Mouse (Mus musculus) hematopoietic stem cell, adult 5-6 weeks (primary cell): ENCODE measurements around the gene Raf1. TPM values are rescaled to one million over a fixed set of nuclear protein-coding genes. Genes with fewer than 3 reads are reported as not detected.
"Not testable (repeated sequence)": the region's sequence is repeated elsewhere in the genome, so short reads cannot be mapped to it uniquely, and the experiment has no call there.

ENCODE experiments used
- ATAC-seq, 2 experiments: fragments of 125-278 bp in 1 of 2; replicated peaks in 1 of 2; 2 replicates each; pipeline ENCODE4 v1.8.0; 2016 to 2017; ENCODE audit warnings: inconsistent platforms in 2 of 2, mild to moderate bottlenecking in 2 of 2, moderate number of reproducible peaks in 2 of 2, low read depth in 1 of 2, moderate TSS enrichment in 1 of 2; ENCODE audit not compliant: low FRiP score in 2 of 2, poor library complexity in 2 of 2, severe bottlenecking in 2 of 2, insufficient read depth in 1 of 2, low TSS enrichment in 1 of 2
- total RNA-seq: library from RNA; stranded (forward); fragments of 172-1452, 232-1000 nt; gene quantifications from 2 replicates; pipeline ENCODE4 v1.2.3, GENCODE M21; 2017

Gene Raf1
- total RNA-seq, 1 experiment from 2014 or later = 90.6 TPM

DNA sequence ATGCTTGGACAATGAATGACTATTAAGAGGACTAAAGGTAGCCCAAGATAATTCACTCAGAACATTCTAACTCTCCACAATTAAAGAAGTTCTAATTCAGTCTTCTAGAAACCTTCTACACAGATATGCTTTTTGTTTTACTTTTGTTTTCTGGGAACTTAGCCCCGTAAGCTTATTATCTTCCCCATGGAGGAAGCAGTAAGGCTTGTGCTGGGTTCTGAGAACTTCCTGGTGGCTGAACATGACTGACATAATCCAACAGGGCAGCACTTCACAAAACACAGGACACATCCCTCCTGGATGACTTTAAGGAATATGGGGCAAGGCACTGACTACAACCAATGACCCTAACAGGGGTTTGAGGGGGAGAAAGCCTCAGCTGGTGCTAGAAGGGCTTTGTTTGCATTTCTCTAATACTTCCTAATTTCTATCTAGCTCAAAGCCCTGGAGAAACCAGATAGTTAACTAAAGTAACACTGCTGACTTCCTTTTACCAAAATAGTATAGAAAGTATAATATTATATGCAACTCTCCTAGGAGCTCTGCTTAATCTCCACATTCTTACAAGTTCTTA lies 26.6 kb downstream of the Raf1 start:
- ATAC-seq = peak; percentile 47 to 49

DNA sequence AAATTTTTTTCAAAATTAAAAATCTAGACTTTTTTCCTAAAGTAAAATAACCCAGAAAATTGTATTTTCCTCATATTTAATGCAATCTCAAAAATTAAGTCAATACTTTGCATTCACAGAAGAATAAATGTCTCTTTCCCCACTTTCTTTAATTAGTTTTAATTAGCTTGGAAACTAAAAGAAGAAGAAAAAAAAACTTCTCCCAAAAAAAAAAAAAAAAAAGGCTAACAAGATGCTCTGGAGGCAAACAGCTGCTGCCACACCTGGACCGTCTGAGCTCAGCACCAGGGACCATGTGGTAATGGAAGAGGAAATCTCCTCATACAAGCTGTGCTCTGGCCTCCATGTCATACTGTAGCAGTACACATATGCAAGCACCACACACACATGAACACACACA lies 33.1 kb downstream of the Raf1 start:
- ATAC-seq = no peak

GRCm38 (mm10) chr6:115638188-115638587 lies 38.2 kb downstream of the Raf1 start:
- not testable (repeated sequence) for ATAC-seq

GRCm38 (mm10) chr6:115634015-115634414 lies 42.4 kb downstream of the Raf1 start:
- no peak for ATAC-seq

- ATAC-seq = no peak
Measured at GRCm38 (mm10) chr6:115631056-115631795, 45.2 kb downstream of the Raf1 start.

DNA sequence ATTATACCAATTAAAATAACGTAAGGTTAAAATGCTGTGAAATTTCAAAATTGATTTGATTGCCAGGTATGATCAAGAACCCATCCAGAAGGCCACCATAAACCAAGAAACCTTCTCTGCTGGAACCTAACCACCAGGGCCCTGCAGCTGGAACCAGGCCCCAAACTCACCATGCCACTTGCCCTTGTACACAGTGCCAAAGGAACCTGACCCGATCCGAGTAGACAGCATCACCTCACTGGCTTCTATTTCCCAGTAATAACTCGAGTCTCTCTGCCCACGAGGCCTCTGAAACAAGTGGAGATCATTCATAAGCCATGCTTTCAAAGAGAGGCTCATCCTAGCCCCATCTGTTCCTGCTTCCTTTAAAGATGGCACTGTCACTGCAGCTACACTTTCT lies 50.3 kb downstream of the Raf1 start:
- no peak for ATAC-seq

DNA sequence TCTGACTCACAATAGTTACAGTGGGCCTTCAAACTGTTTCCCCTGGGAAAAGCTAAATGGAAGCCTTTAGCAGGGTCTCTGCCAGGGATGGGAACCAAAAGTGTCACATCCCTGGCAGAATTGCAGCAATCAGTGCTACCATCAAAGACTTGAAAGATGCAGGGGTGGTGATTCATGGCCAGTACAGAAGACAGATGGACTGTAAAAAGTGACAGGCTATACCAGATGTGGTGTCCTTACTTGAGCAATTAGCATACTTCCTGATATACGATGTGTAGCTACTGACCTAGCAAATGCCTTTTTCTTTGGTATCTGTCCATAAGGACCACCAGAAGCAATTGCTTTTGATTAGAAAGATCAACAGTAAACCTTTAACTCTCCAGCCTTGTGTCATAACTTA lies 55.5 kb downstream of the Raf1 start:
- no peak for ATAC-seq

- ATAC-seq = peak; percentile 78 to 85
Measured at GRCm38 (mm10) chr6:115619818-115620217, 56.6 kb downstream of the Raf1 start.

DNA sequence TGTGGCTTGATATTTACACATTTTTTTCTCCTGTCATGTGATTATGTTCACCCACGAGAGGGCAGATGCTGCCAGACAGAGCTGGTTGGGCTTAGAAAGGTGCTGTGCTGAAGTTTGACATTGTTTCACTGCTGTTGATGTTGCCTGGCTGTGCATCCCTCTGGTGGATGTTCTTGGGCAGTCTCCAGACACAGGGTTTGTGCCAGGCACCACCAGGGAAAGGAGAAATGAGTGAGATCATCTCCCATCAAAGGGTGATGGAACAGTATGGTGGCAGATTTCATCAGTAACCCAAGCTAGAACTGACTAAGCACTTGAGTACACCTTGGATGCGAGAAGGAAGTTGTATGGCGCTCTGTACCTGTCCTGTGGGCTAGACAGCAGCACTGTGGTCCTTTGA lies 60.5 kb downstream of the Raf1 start:
- no peak for ATAC-seq

DNA sequence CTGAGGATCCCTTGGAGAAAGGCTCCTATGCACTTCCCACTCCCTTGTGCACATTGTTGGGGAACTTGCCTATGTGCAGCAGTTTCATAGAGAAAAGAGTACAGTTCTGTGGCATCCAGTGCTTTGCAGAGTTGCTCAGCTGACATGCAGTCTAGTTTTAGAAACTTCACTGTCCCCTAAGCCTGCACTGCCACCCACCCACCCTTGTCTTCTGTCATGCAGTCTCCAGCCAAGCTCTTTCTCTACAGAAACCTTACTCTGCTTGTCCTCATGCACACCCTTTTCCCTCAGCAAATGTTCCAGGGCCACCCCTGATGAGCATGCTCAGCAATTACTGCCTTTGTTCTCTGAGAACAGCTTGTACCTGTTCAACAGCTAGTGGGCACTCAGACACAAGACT lies 62.6 kb downstream of the Raf1 start:
- ATAC-seq = no peak

- ATAC-seq = no peak
Measured at GRCm38 (mm10) chr6:115610301-115610700, 66.1 kb downstream of the Raf1 start.

GRCm38 (mm10) chr6:115609121-115609520 lies 67.3 kb downstream of the Raf1 start:
- ATAC-seq = peak; percentile 46 to 59; a peak in 3 of 4 replicates

- no peak for ATAC-seq
Measured at GRCm38 (mm10) chr6:115607429-115607828, 69.0 kb downstream of the Raf1 start.

DNA sequence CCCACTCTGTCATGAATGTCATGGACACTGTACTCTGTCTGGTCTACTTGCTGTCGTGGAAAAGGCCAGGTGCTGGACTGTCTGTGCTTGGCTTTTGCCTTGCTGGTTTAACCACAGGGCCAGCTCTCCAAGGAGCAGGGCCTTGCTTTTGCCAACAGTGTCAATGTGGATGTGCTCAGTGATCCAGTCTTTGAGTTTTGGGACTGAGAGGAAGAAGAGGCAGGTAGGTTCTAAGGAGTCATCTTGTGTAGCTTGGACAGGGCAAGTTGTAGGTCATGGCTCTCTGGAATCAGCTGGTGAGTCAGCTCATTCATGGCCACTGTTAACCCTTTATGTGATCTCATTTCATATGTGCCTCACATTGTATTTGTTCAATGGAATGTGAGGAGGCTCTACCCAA lies 70.0 kb downstream of the Raf1 start:
- ATAC-seq = no peak

DNA sequence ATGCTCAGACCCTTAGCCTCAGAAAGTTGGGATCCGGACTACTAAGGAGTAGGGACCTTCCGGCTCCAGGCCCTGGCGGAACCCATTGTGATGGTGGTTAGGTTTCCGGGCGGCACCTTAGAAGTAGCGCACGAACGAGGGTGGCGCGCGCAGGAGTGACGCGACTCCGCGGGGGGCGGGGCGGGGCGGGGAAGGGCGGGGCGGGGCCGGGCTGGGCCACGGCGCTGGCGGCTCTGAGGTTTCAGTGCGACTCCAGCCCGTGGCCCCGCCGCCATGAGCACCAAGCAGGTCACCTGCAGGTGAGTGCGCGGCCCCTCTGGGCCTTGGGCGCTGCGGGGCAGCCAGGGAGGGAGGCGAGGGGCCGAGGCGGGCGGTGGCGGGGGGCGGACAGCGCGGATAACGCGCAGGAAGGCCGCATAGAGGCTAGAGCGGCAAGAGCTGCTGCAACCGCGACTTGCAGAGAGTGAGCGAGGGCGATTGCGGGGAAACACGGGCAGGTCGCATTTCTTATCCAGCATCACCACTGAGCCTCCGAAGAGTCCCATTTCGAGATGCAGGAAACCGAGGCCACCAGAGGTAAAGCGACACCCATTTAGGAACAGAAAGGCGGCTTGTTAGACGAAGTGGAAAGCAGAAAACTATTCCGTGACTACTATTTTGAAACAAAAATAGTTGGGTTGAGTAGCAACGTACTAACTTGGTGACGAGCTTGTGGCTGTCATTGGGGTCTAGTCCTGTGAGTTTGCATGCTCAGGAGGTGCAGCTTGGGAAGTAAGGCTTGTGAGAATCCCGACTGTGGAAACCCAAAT lies 74.5 kb downstream of the Raf1 start, which contains the start of gene Mkrn2:
TSS of gene Mkrn2 (plus strand) at position 188 of the 809 bp plus-strand sequence.
- ATAC-seq = peak; percentile 81 to 88

GRCm38 (mm10) chr6:115601322-115601714 lies 75.1 kb downstream of the Raf1 start:
- no peak for ATAC-seq

GRCm38 (mm10) chr6:115595667-115596066 lies 80.8 kb downstream of the Raf1 start:
- ATAC-seq = no peak

- peak; percentile 99 for ATAC-seq
Measured at GRCm38 (mm10) chr6:115594463-115594862, 82.0 kb downstream of the Raf1 start.
